Mouse (Mus musculus) liver, embryonic 13.5 days (tissue): ENCODE data around the gene Vamp5. TPM values are rescaled to one million over a fixed set of nuclear protein-coding genes. Genes with fewer than 3 reads are reported as not detected.

Experiments used
- ATAC-seq: fragments of 200-750 bp; cut with Nextera tagmentation; 2 replicates; pipeline ENCODE4 v1.8.0; 2017; ENCODE audit warnings: low read depth, mild to moderate bottlenecking, moderate number of reproducible peaks, moderate library complexity
- DNase-seq: peaks from one replicate; pipeline ENCODE4 v3.0.0; 2022
- H3K27ac ChIP-seq: fragments of 300-500 bp; sonication (generic); 2 replicates; pipeline ENCODE4 v1.5.1; 2015; ENCODE audit warnings: moderate library complexity, mild to moderate bottlenecking, inconsistent platforms
- H3K27me3 ChIP-seq: fragments of 300-500 bp; sonication (generic); 2 replicates; pipeline ENCODE4 v1.6.1; 2015; ENCODE audit warnings: mild to moderate bottlenecking, inconsistent platforms
- H3K36me3 ChIP-seq: fragments of 300-500 bp; sonication (generic); 2 replicates; pipeline ENCODE4 v1.6.1; 2015; ENCODE audit warnings: mild to moderate bottlenecking, inconsistent platforms
- H3K4me1 ChIP-seq: fragments of 300-500 bp; sonication (generic); replicated peaks from 2 replicates; pipeline ENCODE4 v1.6.1; 2015; ENCODE audit warnings: inconsistent platforms
- H3K4me2 ChIP-seq: fragments of 300-500 bp; sonication (generic); 2 replicates; pipeline ENCODE4 v1.6.1; 2015; ENCODE audit warnings: inconsistent platforms, mild to moderate bottlenecking, moderate library complexity
- H3K4me3 ChIP-seq: fragments of 300-500 bp; sonication (generic); replicated peaks from 2 replicates; pipeline ENCODE4 v1.5.1; 2015; ENCODE audit warnings: mild to moderate bottlenecking, inconsistent platforms
- H3K9ac ChIP-seq: fragments of 300-500 bp; sonication (generic); 2 replicates; pipeline ENCODE4 v1.6.1; 2015; ENCODE audit warnings: mild to moderate bottlenecking, inconsistent platforms
- H3K9me3 ChIP-seq: fragments of 300-500 bp; sonication (generic); replicated peaks from 2 replicates; pipeline ENCODE4 v1.6.1; 2016; ENCODE audit warnings: inconsistent platforms
- WGBS: fragments of 180-500 bp; shearing (Covaris S2); methylation state at CpG from one replicate; pipeline ENCODE4 v1.1.7; 2015; ENCODE audit not compliant: insufficient replicate concordance; 5-methylcytosine and 5-hydroxymethylcytosine counted together
- polyA plus RNA-seq: library from polyadenylated mRNA; unstranded; fragments of >200 nt; fragmentation: Nextera tagmentation; extraction: Ambion mirVana; gene quantifications from 2 replicates; pipeline ENCODE4 v1.2.1, GENCODE M21; 2015

Gene Vamp5
- 99.0 and 99.7 TPM in 2 replicates for polyA plus RNA-seq

- peak within 1 kb of the TSS; percentile 90 for H3K9ac ChIP-seq
- H3K4me3 ChIP-seq: peak within 1 kb of the TSS; percentile 82
- H3K27me3 ChIP-seq: no peaks in the 10 kb centered on the region
- under 1% methylated on average over 49 of the region's 49 CpGs for WGBS
- H3K27ac ChIP-seq: peak within 1 kb of the TSS; percentile 94
- H3K4me1 ChIP-seq: peaks cover 92% of the 10 kb centered on the region
- H3K36me3 ChIP-seq: peaks cover 11% of the 10 kb centered on the region
- no peaks in the 10 kb centered on the region for H3K9me3 ChIP-seq
- H3K4me2 ChIP-seq: peak within 1 kb of the TSS; percentile 84
- peak; percentile 84 for ATAC-seq
- DNase-seq: peak; percentile 84
Observed at GRCm38 (mm10) chr6:72380131-72380770, at the start of gene Vamp5. Gene Vamp5, minus strand, starts transcription at chr6:72380468.

DNA sequence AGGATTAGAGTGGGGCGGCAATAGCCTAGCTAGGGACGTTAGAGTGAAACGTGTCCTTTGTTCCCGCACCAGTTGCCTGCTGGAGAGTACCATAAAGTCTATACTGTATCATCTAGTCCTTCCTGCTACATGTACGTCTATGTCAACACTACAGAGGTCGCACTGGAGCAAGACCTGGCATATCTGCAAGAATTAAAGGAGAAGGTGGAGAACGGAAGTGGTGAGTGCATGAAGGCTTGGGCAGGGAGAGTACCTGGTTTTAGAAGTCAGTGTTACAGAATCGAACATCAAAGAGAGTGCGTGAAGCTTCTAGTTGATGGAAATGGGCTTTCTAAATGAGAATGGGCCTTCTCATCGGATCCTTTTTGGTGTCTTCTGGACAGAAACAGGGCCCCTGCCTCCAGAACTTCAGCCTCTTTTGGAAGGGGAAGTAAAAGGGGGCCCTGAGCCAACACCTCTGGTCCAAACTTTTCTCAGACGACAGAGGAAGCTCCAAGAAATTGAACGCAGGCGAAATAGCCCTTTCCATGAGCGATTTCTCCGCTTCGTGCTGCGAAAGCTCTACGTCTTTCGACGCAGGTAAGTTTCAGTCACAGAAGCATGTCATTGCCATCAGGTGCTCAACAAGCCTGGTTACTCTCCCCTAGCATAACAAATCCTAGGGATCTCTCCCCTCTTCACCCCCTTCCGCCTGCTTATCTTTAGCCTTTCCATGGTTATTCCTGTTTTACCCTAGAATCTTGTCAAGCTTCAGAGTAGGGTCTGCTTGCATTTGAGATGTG is 49.0 kb upstream of the Vamp5 start:
- ATAC-seq (no peak), DNase-seq (no peak)
- H3K9me3 ChIP-seq: no peaks in the 10 kb centered on the region; the same call in 1 of the 2 replicates
- 84% methylated on average over 21 of the region's 21 CpGs for WGBS
- no peaks in the 10 kb centered on the region for H3K27me3 ChIP-seq
- no peak overlapping the region for H3K27ac ChIP-seq
- H3K4me1 ChIP-seq: no peaks in the 10 kb centered on the region; the same call in 1 of the 2 replicates
- no peak overlapping the region for H3K4me2 ChIP-seq
- no peak overlapping the region for H3K4me3 ChIP-seq
- peaks cover 90% of the 10 kb centered on the region for H3K36me3 ChIP-seq
- H3K9ac ChIP-seq: no peak overlapping the region

- WGBS: 42% methylated on average over 8 of the region's 8 CpGs
- H3K9me3 ChIP-seq: no peaks in the 10 kb centered on the region; the same call in 1 of the 2 replicates
- ATAC-seq: peak; percentile 42
- H3K4me1 ChIP-seq: no peaks in the 10 kb centered on the region; the same call in 1 of the 2 replicates
- H3K4me3 ChIP-seq: no peak overlapping the region
- H3K36me3 ChIP-seq: peaks cover 90% of the 10 kb centered on the region
- no peak overlapping the region for H3K9ac ChIP-seq
- no peak overlapping the region for H3K27ac ChIP-seq
- H3K27me3 ChIP-seq: no peaks in the 10 kb centered on the region
- peak; percentile 49 for DNase-seq
- H3K4me2 ChIP-seq: no peak overlapping the region
Observed at GRCm38 (mm10) chr6:72428036-72428435, 47.8 kb upstream of the Vamp5 start.

- no peak for DNase-seq
- 90% methylated on average over 11 of the region's 11 CpGs for WGBS
- Histone ChIP-seq H3K36me3 (peaks cover 90% of the 10 kb centered on the region), H3K4me1 (peaks cover 2% of the 10 kb centered on the region; the same call in 1 of the 2 replicates), H3K27ac (no peak overlapping the region), H3K9me3 (no peaks in the 10 kb centered on the region; the same call in 1 of the 2 replicates), H3K4me2 (no peak overlapping the region), H3K9ac (no peak overlapping the region), H3K27me3 (no peaks in the 10 kb centered on the region), H3K4me3 (no peak overlapping the region)
- ATAC-seq: no peak
Observed at GRCm38 (mm10) chr6:72425646-72426045, 45.4 kb upstream of the Vamp5 start.

DNA sequence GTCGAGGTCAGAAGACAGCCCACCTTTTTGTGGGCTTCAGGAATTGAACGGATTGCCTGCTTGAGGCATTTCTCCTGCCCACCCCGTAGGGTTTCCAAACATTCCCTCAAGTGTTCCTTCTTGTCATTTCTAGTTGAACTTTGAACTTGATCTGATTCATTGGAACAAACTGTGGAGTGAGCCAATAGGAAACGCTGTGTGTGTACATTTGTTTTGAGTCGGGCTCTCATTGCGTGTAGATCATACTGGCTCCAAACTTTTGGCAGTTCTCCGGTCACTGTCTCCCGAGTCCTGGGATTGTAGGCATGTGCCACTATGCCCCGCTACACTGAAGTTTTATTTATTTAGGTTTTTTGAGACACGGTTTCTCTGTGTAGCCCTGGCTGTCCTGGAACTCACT is 40.6 kb upstream of the Vamp5 start:
- Histone ChIP-seq H3K9me3 (no peaks in the 10 kb centered on the region; the same call in 1 of the 2 replicates), H3K4me2 (no peak overlapping the region)
- ATAC-seq: no peak

GRCm38 (mm10) chr6:72419806-72420205 is 39.5 kb upstream of the Vamp5 start:
- 70% methylated on average over 1 of the region's 1 CpGs for WGBS
- peaks cover 49% of the 10 kb centered on the region for H3K4me1 ChIP-seq
- peaks cover 65% of the 10 kb centered on the region for H3K36me3 ChIP-seq
- no peak overlapping the region for H3K27ac ChIP-seq
- no peaks in the 10 kb centered on the region for H3K27me3 ChIP-seq
- H3K9me3 ChIP-seq: no peaks in the 10 kb centered on the region
- DNase-seq (no peak), ATAC-seq (no peak)
- no peak overlapping the region for H3K4me3 ChIP-seq
- no peak overlapping the region for H3K9ac ChIP-seq
- H3K4me2 ChIP-seq: no peak overlapping the region

More for the DNA sequence above, 40.6 kb upstream of the Vamp5 start:
- Histone ChIP-seq H3K4me1 (peaks cover 39% of the 10 kb centered on the region), H3K27ac (no peak overlapping the region), H3K9ac (no peak overlapping the region), H3K27me3 (no peaks in the 10 kb centered on the region), H3K4me3 (no peak overlapping the region), H3K36me3 (peaks cover 76% of the 10 kb centered on the region)
- 82% methylated on average over 10 of the region's 10 CpGs for WGBS
- no peak for DNase-seq

- no peaks in the 10 kb centered on the region for H3K9me3 ChIP-seq
- peak overlapping the region; percentile 36 for H3K4me2 ChIP-seq
- peaks cover 56% of the 10 kb centered on the region for H3K4me1 ChIP-seq
- no peaks in the 10 kb centered on the region for H3K27me3 ChIP-seq
- H3K36me3 ChIP-seq: peaks cover 50% of the 10 kb centered on the region
- no peak overlapping the region for H3K4me3 ChIP-seq
- H3K9ac ChIP-seq: peak overlapping the region; percentile 26; the same call in 1 of the 2 replicates
- peak overlapping the region; percentile 81 for H3K27ac ChIP-seq
- WGBS: 26% methylated on average over 4 of the region's 4 CpGs
- ATAC-seq (peak; percentile 66), DNase-seq (peak; percentile 34)
Observed at GRCm38 (mm10) chr6:72418279-72418678, 38.0 kb upstream of the Vamp5 start.

- Histone ChIP-seq H3K4me1 (peaks cover 56% of the 10 kb centered on the region), H3K36me3 (peaks cover 31% of the 10 kb centered on the region), H3K9me3 (no peaks in the 10 kb centered on the region), H3K4me2 (peak overlapping the region; percentile 74), H3K27me3 (no peaks in the 10 kb centered on the region), H3K9ac (no peak overlapping the region), H3K4me3 (peak overlapping the region; percentile 66; the same call in 1 of the 2 replicates), H3K27ac (peak overlapping the region; percentile 58)
- DNase-seq (no peak), ATAC-seq (no peak)
- WGBS: 70% methylated on average over 7 of the region's 7 CpGs
Observed at GRCm38 (mm10) chr6:72415964-72416772, 35.9 kb upstream of the Vamp5 start.

GRCm38 (mm10) chr6:72415181-72415580 is 34.9 kb upstream of the Vamp5 start:
- no peaks in the 10 kb centered on the region for H3K9me3 ChIP-seq
- peaks cover 23% of the 10 kb centered on the region for H3K36me3 ChIP-seq
- H3K27me3 ChIP-seq: no peaks in the 10 kb centered on the region
- peak overlapping the region; percentile 78 for H3K9ac ChIP-seq
- H3K4me2 ChIP-seq: peak overlapping the region; percentile 74
- ATAC-seq: no peak
- no peak for DNase-seq
- 0 out of 2 replicates have a peak overlapping the region, but pooled peaks have one; percentile 21 for H3K27ac ChIP-seq
- H3K4me3 ChIP-seq: peak overlapping the region; percentile 66
- peaks cover 49% of the 10 kb centered on the region for H3K4me1 ChIP-seq
- WGBS: 74% methylated on average over 5 of the region's 5 CpGs

DNA sequence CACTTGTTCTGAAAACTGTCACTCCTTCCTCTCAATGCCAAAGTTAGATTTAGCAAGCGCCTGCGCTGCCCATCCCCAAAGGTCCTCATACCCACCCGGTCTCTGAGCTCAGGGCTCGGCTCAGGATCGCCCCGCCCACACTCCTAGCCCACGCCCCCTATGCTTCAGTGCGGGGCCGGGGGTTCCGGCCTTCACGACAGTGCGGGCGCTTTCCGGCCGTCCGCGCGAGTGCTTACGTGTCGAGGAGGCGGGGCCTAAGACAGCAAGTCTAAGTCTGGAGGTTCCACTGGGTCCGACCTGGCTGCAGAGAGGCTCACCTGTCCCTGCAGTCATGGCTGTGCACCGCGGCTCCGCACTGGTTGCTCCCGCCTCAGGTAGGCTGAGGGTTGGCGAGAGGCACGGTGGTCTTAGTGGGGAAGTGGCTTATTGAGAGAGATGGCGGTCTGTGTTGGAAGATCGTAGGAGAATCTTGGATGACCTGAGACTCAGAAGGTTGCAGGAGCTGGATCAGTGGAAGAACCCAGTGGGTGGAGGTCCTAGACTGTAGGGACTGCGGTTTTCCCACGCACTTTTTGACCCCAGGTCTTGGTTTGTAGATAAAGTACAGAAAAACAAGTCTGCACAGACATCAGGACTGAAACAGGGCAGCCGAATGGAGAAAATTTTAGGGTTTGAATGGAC is 33.9 kb upstream of the Vamp5 start, which contains the start of gene Ggcx:
Gene Ggcx, plus strand, starts transcription at position 233 of the 681 bp plus-strand sequence.
- ATAC-seq (peak; percentile 85), DNase-seq (peak; percentile 91)
- Histone ChIP-seq H3K9ac (peak within 1 kb of the TSS; percentile 78), H3K4me1 (peaks cover 44% of the 10 kb centered on the region), H3K27ac (peak within 1 kb of the TSS; percentile 66), H3K36me3 (peaks cover 19% of the 10 kb centered on the region), H3K4me3 (peak within 1 kb of the TSS; percentile 66), H3K27me3 (no peaks in the 10 kb centered on the region), H3K4me2 (peak within 1 kb of the TSS; percentile 74), H3K9me3 (no peaks in the 10 kb centered on the region)
- WGBS: under 1% methylated on average over 33 of the region's 33 CpGs
